Mouse (Mus musculus) liver, postnatal 0 days (tissue): Measurements from ENCODE around the gene Olfr683. TPM values are rescaled to one million over a fixed set of nuclear protein-coding genes. Genes with fewer than 3 reads are reported as not detected.
"Not testable (repeated sequence)": the region's sequence is repeated elsewhere in the genome, so short reads cannot be mapped to it uniquely, and the experiment has no call there.

ENCODE experiments used
- ATAC-seq: fragments of 200-750 bp; cut with Nextera tagmentation; 2 replicates; pipeline ENCODE4 v1.8.0; 2017; ENCODE audit warnings: mild to moderate bottlenecking, moderate library complexity
- DNase-seq: peaks from one replicate; pipeline ENCODE4 v3.0.0-alpha.2; 2016
- H3K27ac ChIP-seq: fragments of 300-500 bp; sonication (generic); 2 replicates; pipeline ENCODE4 v1.5.1; 2014; ENCODE audit warnings: antibody characterized with exemption, moderate library complexity, mild to moderate bottlenecking, low read depth
- H3K27me3 ChIP-seq: fragments of 300-500 bp; sonication (generic); 2 replicates; pipeline ENCODE4 v1.6.1; 2014; ENCODE audit warnings: low read length, control low read depth, mixed read lengths; ENCODE audit not compliant: insufficient read depth
- H3K36me3 ChIP-seq: fragments of 300-500 bp; sonication (generic); replicated peaks from 2 replicates; pipeline ENCODE4 v1.6.1; 2014; ENCODE audit warnings: mild to moderate bottlenecking, control low read depth, low read length, moderate library complexity, mixed read lengths; ENCODE audit not compliant: insufficient read depth
- H3K4me1 ChIP-seq: fragments of 300-500 bp; sonication (generic); 2 replicates; pipeline ENCODE4 v1.6.1; 2014; ENCODE audit warnings: antibody characterized with exemption, mild to moderate bottlenecking, control low read depth; ENCODE audit not compliant: insufficient read depth
- H3K4me2 ChIP-seq: fragments of 300-500 bp; sonication (generic); 2 replicates; pipeline ENCODE4 v1.6.1; 2014; ENCODE audit warnings: low read depth, mild to moderate bottlenecking, low read length, moderate library complexity, mixed read lengths
- H3K4me3 ChIP-seq: fragments of 300-500 bp; sonication (generic); 2 replicates; pipeline ENCODE4 v1.5.1; 2014; ENCODE audit warnings: low read depth, low read length
- H3K9ac ChIP-seq: fragments of 300-500 bp; sonication (generic); replicated peaks from 2 replicates; pipeline ENCODE4 v1.6.1; 2014; ENCODE audit warnings: mild to moderate bottlenecking, moderate library complexity
- H3K9me3 ChIP-seq: fragments of 300-500 bp; sonication (generic); 2 replicates; pipeline ENCODE4 v1.6.1; 2016; ENCODE audit warnings: mild to moderate bottlenecking, control low read depth, low read length, mixed read lengths
- CTCF ChIP-seq: sonication (generic); IDR thresholded peaks from 2 replicates; pipeline ENCODE4 v1.5.1; 2016; ENCODE audit warnings: antibody characterized with exemption, low read depth
- EP300 ChIP-seq: IDR thresholded peaks from 2 replicates; pipeline ENCODE4 v1.6.1; 2016; ENCODE audit warnings: antibody characterized with exemption, low read depth, mild to moderate bottlenecking
- WGBS: fragments of 180-500 bp; shearing (Covaris S2); extraction: QIAGEN DNeasy Blood & Tissue Kit; methylation state at CpG from one replicate; pipeline ENCODE4 v1.1.7; 2014; ENCODE audit not compliant: insufficient replicate concordance; 5-methylcytosine and 5-hydroxymethylcytosine counted together
- polyA plus RNA-seq: library from polyadenylated mRNA; unstranded; fragments of >200 nt; fragmentation: Nextera tagmentation; extraction: Ambion mirVana; gene quantifications from 2 replicates; pipeline ENCODE4 v1.2.1, GENCODE M21; 2015

The Olfr683 gene
- not detected in 2 replicates for polyA plus RNA-seq

DNA sequence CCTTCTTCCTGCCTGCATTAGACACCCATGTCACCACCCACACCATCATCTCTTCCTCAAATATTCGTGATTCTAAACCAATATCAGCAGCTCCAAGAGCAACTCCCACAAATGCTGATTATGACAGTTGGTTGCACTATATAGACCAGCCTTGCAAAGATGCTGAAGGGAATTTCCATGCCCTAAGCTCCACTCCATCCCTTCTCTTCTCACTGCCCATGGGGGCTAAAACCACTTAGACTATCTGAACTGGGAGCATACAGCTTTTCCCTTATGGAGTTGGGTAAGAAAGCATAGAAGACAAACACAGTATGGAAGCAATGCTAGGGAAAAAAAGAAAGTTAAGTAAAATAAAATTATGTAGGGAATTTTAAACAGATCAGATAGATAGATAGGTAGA is at the start of gene Olfr683:
Gene Olfr683, minus strand, starts transcription at position 101 of the 400 bp plus-strand sequence.
- H3K36me3 ChIP-seq: no peaks in the 10 kb centered on the region
- H3K27ac ChIP-seq: no peak within 1 kb of the TSS
- no peak for TF ChIP-seq EP300
- TF ChIP-seq CTCF: no peak
- H3K4me3 ChIP-seq: no peak within 1 kb of the TSS
- ATAC-seq (no peak), DNase-seq (no peak)
- H3K9ac ChIP-seq: no peak within 1 kb of the TSS
- H3K4me2 ChIP-seq: no peak within 1 kb of the TSS
- no peaks in the 10 kb centered on the region for H3K4me1 ChIP-seq
- H3K27me3 ChIP-seq: no peaks in the 10 kb centered on the region
- 35% methylated on average over 1 of the region's 1 CpGs for WGBS
- H3K9me3 ChIP-seq: no peaks in the 10 kb centered on the region

DNA sequence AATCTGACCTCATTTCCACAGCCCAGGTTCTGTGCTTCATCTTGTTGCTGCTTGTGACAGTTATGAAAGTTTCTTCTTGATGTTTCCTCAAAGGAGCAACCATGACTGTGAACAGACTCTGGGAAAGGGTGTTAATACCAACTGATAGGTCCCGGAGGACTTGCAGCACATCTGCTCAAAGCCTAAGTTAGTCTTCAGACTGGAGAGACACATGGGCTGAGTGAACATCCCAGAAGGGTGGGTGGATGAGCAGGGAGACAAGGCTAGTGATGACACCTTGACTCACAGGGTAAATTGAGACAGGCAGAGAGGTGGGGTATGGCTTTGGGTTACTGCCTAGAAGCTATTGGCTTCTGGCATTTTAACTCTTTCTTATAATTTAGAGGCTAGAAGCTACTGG is 39.1 kb upstream of the Olfr683 start, which contains the start of gene Olfr685:
Gene Olfr685, minus strand, starts transcription at position 101 of the 400 bp plus-strand sequence.
- no peak within 1 kb of the TSS for H3K4me2 ChIP-seq
- no peak for TF ChIP-seq CTCF
- no peak for TF ChIP-seq EP300
- H3K9me3 ChIP-seq: no peaks in the 10 kb centered on the region
- H3K4me3 ChIP-seq: no peak within 1 kb of the TSS
- ATAC-seq (no peak), DNase-seq (no peak)
- H3K27me3 ChIP-seq: no peaks in the 10 kb centered on the region
- no peak within 1 kb of the TSS for H3K9ac ChIP-seq
- no peaks in the 10 kb centered on the region for H3K4me1 ChIP-seq
- no peaks in the 10 kb centered on the region for H3K36me3 ChIP-seq
- no peak within 1 kb of the TSS for H3K27ac ChIP-seq
- WGBS: 81% methylated on average over 1 of the region's 1 CpGs

DNA sequence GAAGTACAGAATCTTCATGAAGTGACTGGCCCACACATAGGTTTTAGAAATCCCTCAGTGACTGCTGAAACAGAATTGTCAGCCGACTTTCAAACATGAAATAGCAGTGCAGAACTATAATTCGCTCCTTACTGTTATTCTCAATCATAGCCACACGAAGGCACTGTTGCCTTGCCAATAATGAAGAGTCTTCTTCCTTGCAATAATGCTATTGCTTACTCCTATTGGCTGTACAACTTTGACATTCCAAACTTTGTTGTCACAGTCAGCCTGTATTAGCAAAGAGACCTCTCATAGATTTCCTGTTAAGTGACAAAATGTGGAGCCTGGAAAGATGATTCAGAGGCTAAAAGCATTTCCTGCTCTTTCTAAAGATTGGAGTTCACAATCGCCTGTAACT is 24.0 kb upstream of the Olfr683 start:
- Histone ChIP-seq H3K9ac (no peak overlapping the region), H3K4me1 (no peaks in the 10 kb centered on the region), H3K9me3 (no peaks in the 10 kb centered on the region), H3K36me3 (no peaks in the 10 kb centered on the region), H3K27me3 (no peaks in the 10 kb centered on the region), H3K4me3 (no peak overlapping the region), H3K4me2 (no peak overlapping the region), H3K27ac (no peak overlapping the region)
- no peak for DNase-seq
- 47% methylated on average over 4 of the region's 4 CpGs for WGBS
- no peak for ATAC-seq
- TF ChIP-seq CTCF: peak; percentile 51
- TF ChIP-seq EP300: no peak

DNA sequence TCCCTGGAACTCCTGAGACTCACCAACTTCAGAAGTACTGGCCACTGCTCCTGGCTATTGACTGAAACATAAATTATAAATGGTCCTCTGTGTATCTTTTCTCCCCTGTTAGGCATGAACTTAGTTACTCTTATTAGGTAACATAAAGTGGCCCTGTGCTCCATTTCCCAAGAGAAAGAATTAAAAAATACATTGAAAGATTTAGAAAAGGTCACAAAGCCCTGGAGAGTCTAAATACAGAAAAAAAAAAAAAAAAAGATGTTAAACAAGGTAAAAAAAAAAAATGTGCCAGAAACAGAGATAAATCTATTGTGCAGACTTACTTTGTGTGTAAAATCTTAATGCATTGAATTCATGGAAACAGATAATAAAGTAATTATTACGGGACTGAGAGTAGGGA is 16.7 kb upstream of the Olfr683 start, which contains the start of gene Olfr684:
Gene Olfr684, minus strand, starts transcription at position 101 of the 400 bp plus-strand sequence.
- DNase-seq (no peak), ATAC-seq (no peak)
- no peak for TF ChIP-seq CTCF
- TF ChIP-seq EP300: no peak
- Histone ChIP-seq H3K9ac (no peak within 1 kb of the TSS), H3K36me3 (no peaks in the 10 kb centered on the region), H3K27me3 (no peaks in the 10 kb centered on the region), H3K27ac (no peak within 1 kb of the TSS), H3K4me3 (no peak within 1 kb of the TSS), H3K4me2 (no peak within 1 kb of the TSS), H3K9me3 (no peaks in the 10 kb centered on the region), H3K4me1 (no peaks in the 10 kb centered on the region)
- 55% methylated on average over 1 of the region's 1 CpGs for WGBS

DNA sequence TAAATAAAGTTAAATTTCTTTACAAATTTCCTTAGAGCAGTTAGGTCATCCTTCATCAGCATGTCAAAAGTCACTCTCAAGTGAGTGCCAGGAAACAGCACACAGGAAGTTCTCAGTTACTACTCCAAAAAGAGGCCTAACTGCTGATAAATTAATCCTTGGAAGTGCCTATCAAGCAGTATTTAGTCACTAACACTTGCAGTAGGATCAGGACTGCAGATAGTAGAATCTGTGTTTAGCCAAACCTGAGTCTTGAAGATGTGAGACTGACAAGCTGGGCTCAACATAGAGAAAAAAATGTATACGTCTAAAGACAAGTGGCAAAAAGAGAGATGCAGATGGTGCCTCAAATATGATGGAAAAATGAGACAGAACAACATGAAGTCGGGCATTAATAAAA is 5.5 kb downstream of the Olfr683 start:
- Histone ChIP-seq H3K36me3 (no peaks in the 10 kb centered on the region), H3K4me2 (no peak overlapping the region), H3K9me3 (no peaks in the 10 kb centered on the region), H3K27ac (no peak overlapping the region), H3K4me3 (no peak overlapping the region), H3K9ac (no peak overlapping the region), H3K27me3 (no peaks in the 10 kb centered on the region), H3K4me1 (no peaks in the 10 kb centered on the region)
- DNase-seq (no peak), ATAC-seq (no peak)
- WGBS: 56% methylated on average over 2 of the region's 2 CpGs
- no peak for TF ChIP-seq CTCF
- no peak for TF ChIP-seq EP300

DNA sequence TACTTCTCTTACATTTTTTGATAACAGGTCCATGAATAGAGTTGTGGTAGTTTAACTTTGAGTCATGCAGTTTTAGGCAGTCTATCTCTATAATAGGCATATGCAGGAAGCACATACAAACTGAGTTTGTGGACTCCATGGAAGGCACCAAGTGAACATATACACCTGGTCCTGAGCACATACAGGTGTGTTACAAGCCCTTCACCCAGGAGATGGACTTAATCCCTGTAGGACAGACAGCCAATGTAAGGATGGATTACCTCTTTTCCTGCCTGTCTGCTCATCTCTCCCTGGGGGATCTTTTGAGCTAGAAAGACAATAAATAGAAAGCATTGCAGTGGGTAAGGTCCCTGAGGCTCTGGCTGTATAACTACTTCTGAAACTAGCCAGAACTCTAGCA is 30.3 kb downstream of the Olfr683 start, which contains the start of gene Olfr681:
Gene Olfr681, plus strand, starts transcription at position 301 of the 400 bp plus-strand sequence.
- H3K27me3 ChIP-seq: no peaks in the 10 kb centered on the region
- TF ChIP-seq CTCF: no peak
- no peak for TF ChIP-seq EP300
- H3K36me3 ChIP-seq: no peaks in the 10 kb centered on the region
- H3K27ac ChIP-seq: no peak within 1 kb of the TSS
- H3K4me2 ChIP-seq: no peak within 1 kb of the TSS
- ATAC-seq (no peak), DNase-seq (no peak)
- no peaks in the 10 kb centered on the region for H3K4me1 ChIP-seq
- H3K9me3 ChIP-seq: no peaks in the 10 kb centered on the region
- H3K4me3 ChIP-seq: no peak within 1 kb of the TSS
- H3K9ac ChIP-seq: no peak within 1 kb of the TSS

DNA sequence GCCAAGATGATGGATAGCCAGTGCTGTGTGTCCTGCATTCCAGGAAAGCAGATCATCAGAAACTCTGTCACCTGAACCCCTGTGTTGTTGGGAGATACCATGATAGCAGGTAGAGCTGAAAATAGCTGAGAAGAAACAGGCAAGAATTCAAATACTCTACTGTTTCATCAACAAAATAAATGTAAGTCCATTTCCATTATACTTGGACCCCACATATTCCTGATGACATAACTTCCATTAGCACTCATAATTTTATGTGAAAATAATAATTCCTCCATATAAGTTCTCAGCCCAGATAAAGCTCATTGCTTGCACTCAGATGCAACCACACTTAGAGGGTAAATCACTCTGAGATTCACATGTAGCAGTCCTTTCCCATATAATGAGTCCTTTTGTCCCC is 54.1 kb downstream of the Olfr683 start, which contains the start of gene Olfr680-ps1:
Gene Olfr680-ps1, minus strand, starts transcription at position 101 of the 400 bp plus-strand sequence.
- not testable (repeated sequence) for H3K4me1 ChIP-seq, ATAC-seq, H3K9me3 ChIP-seq, H3K4me3 ChIP-seq, H3K9ac ChIP-seq, DNase-seq, H3K4me2 ChIP-seq, H3K27me3 ChIP-seq, H3K27ac ChIP-seq, H3K36me3 ChIP-seq

Other genes with a start within 250 kb of the Olfr683 start
- not detected in 2 replicates for gene Olfr667, start 225.5 kb downstream of the Olfr683 start, polyA plus RNA-seq
- gene Olfr668, start 219.0 kb downstream of the Olfr683 start, polyA plus RNA-seq: not detected in 2 replicates
- not detected in 2 replicates for gene Olfr669, start 212.8 kb downstream of the Olfr683 start, polyA plus RNA-seq
- not detected in 2 replicates for gene Olfr670, start 184.4 kb downstream of the Olfr683 start, polyA plus RNA-seq
- not detected in 2 replicates for gene Olfr671, start 167.9 kb downstream of the Olfr683 start, polyA plus RNA-seq
- gene Olfr672, start 145.0 kb downstream of the Olfr683 start, polyA plus RNA-seq: not detected in 2 replicates
- gene Olfr675, start 118.6 kb downstream of the Olfr683 start, polyA plus RNA-seq: not detected in 2 replicates
- not detected in 2 replicates for gene Olfr676, start 114.3 kb downstream of the Olfr683 start, polyA plus RNA-seq
- gene Olfr677, start 95.6 kb downstream of the Olfr683 start, polyA plus RNA-seq: not detected in 2 replicates
- gene Olfr678, start 82.5 kb downstream of the Olfr683 start, polyA plus RNA-seq: not detected in 2 replicates
- gene Olfr679, start 65.8 kb downstream of the Olfr683 start, polyA plus RNA-seq: not detected in 2 replicates
- gene Olfr680-ps1, start 54.2 kb downstream of the Olfr683 start, polyA plus RNA-seq: not detected in 2 replicates
- not detected in 2 replicates for gene Olfr681, start 30.2 kb downstream of the Olfr683 start, polyA plus RNA-seq
- not detected in 2 replicates for gene Olfr684, start 16.6 kb upstream of the Olfr683 start, polyA plus RNA-seq
- gene Olfr685, start 39.0 kb upstream of the Olfr683 start, polyA plus RNA-seq: not detected in 2 replicates
- gene Olfr686, start 60.5 kb upstream of the Olfr683 start, polyA plus RNA-seq: not detected in 2 replicates
- gene Olfr688, start 141.1 kb upstream of the Olfr683 start, polyA plus RNA-seq: not detected in 2 replicates
- not detected in 2 replicates for gene Olfr689, start 164.2 kb upstream of the Olfr683 start, polyA plus RNA-seq
- gene Olfr690, start 187.1 kb upstream of the Olfr683 start, polyA plus RNA-seq: not detected in 2 replicates
- gene Olfr691, start 195.3 kb upstream of the Olfr683 start, polyA plus RNA-seq: not detected in 2 replicates
- not detected in 2 replicates for gene Olfr692, start 221.2 kb upstream of the Olfr683 start, polyA plus RNA-seq
- gene Gm5901, start 228.0 kb upstream of the Olfr683 start, polyA plus RNA-seq: not detected in 2 replicates